Mouse (Mus musculus) G1E (cell line): ENCODE measurements around the gene Wdhd1. TPM values are rescaled to one million over a fixed set of nuclear protein-coding genes. Genes with fewer than 3 reads are reported as not detected.

ENCODE experiments used
- ATAC-seq: 2 replicates; pipeline ENCODE4 v1.8.0; 2016; ENCODE audit warnings: mild to moderate bottlenecking; ENCODE audit not compliant: insufficient number of reproducible peaks, poor library complexity, low FRiP score, severe bottlenecking; ENCODE audit errors: extremely low read depth
- DNase-seq: peaks from one replicate; pipeline ENCODE4 v3.0.0; 2012; ENCODE audit warnings: low spot score
- H3K27me3 ChIP-seq: 2 replicates; pipeline ENCODE4 v1.6.1; 2012; ENCODE audit warnings: mild to moderate bottlenecking, low read length, inconsistent platforms; ENCODE audit not compliant: insufficient read depth
- H3K36me3 ChIP-seq: replicated peaks from 2 replicates; pipeline ENCODE3; 2012; ENCODE audit warnings: mild to moderate bottlenecking, inconsistent platforms
- H3K4me1 ChIP-seq: 2 replicates; pipeline ENCODE4 v1.6.1; 2012; ENCODE audit warnings: low read depth, low read length, inconsistent platforms, mixed read lengths; ENCODE audit not compliant: insufficient read depth
- H3K4me3 ChIP-seq: 2 replicates; pipeline ENCODE4 v1.5.1; 2012; ENCODE audit warnings: low read depth, mild to moderate bottlenecking, inconsistent platforms, low read length, moderate library complexity, mixed read lengths
- H3K9me3 ChIP-seq: replicated peaks from 2 replicates; pipeline ENCODE4 v1.6.1; 2012; ENCODE audit warnings: inconsistent platforms
- CTCF ChIP-seq: IDR thresholded peaks from 2 replicates; pipeline ENCODE4 v1.5.1; 2012; ENCODE audit warnings: low read depth, low read length, inconsistent platforms, mixed read lengths
- GATA1 ChIP-seq: IDR thresholded peaks from 2 replicates; pipeline ENCODE4 v1.6.1; 2012; ENCODE audit warnings: borderline replicate concordance, low read length, inconsistent platforms, mixed read lengths
- GATA2 ChIP-seq: IDR thresholded peaks from 2 replicates; pipeline ENCODE4 v1.6.1; 2012; ENCODE audit warnings: low read depth, low read length, inconsistent platforms, borderline replicate concordance
- POLR2AphosphoS5 ChIP-seq: IDR thresholded peaks from 2 replicates; pipeline ENCODE4 v1.6.1; 2012; ENCODE audit warnings: low read depth, low read length, inconsistent platforms; ENCODE audit not compliant: insufficient replicate concordance
- TAL1 ChIP-seq: conservative IDR thresholded peaks from 2 replicates; pipeline ENCODE4 v1.6.1; 2012; ENCODE audit warnings: low read depth, low read length, inconsistent platforms, mixed read lengths
- polyA plus RNA-seq: library from polyadenylated mRNA; stranded (reverse); fragments of >175 nt; gene quantifications from 2 replicates; pipeline ENCODE4 v1.2.3, GENCODE M21; 2012
- total RNA-seq, 2 experiments: library from RNA; stranded (forward) in 1 of 2; stranded (reverse) in 1 of 2; fragments of 200-1000 nt in 1 of 2; fragments of >200 nt in 1 of 2; fragmentation: Nextera tagmentation in 1 of 2; gene quantifications; 2 replicates each; pipeline ENCODE4 v1.2.3; 2014 to 2017

Gene Wdhd1
- total and polyA plus RNA-seq, 3 experiments = 11.2 to 142 (median 119) TPM

DNA sequence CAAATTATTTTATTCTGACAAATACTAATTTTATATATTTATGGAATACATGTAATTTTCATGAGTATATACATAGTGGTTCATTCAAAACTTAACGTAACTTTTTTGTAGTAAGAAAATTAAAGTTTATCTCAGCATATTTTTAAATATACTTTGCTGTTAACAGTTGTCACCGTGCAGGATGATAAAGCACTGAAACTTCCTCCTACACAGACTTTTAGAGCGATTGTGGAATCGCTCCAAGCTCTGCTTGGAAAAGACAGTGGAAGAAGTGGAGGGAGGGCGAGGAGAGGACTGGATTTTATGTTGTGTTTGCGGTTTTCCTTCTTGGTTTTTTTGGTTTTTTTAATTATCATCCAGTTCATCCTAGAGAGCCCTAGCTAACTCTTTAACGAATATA is 6.9 kb upstream of the Wdhd1 start:
- TF ChIP-seq CTCF (no peak), POLR2AphosphoS5 (no peak), GATA2 (no peak), TAL1 (no peak), GATA1 (no peak)
- Histone ChIP-seq H3K4me1 (peaks cover 20% of the 10 kb centered on the region; the same call in 1 of the 2 replicates), H3K4me3 (no peak overlapping the region), H3K27me3 (no peaks in the 10 kb centered on the region), H3K36me3 (peaks cover 41% of the 10 kb centered on the region), H3K9me3 (no peaks in the 10 kb centered on the region)
- no peak for DNase-seq
- no peak for ATAC-seq

DNA sequence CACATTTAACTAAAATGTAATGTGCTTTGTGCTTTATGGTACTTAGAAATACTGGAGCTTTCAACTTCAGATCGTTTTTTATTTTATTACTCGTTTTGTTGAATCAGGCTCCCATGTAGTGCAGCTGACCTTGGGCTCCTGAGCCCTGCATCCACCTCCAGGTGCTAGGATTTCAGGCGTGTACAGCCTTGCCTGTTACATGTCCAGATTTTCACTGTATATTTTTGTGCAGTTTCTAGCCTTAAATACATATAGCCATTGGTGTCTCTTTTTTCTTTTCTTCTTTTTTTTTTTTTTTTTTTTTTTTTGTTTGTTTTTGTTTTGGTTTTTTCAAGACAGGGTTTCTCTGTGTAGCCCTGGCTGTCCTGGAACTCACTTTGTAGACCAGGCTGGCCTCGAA is 4.9 kb upstream of the Wdhd1 start:
- no peak overlapping the region for H3K4me3 ChIP-seq
- H3K9me3 ChIP-seq = no peaks in the 10 kb centered on the region
- TF ChIP-seq CTCF (no peak), GATA1 (no peak), POLR2AphosphoS5 (no peak), TAL1 (no peak), GATA2 (no peak)
- ATAC-seq (no peak), DNase-seq (no peak)
- H3K4me1 ChIP-seq = peaks cover 23% of the 10 kb centered on the region; the same call in 1 of the 2 replicates
- H3K36me3 ChIP-seq = peaks cover 35% of the 10 kb centered on the region
- H3K27me3 ChIP-seq = no peaks in the 10 kb centered on the region

DNA sequence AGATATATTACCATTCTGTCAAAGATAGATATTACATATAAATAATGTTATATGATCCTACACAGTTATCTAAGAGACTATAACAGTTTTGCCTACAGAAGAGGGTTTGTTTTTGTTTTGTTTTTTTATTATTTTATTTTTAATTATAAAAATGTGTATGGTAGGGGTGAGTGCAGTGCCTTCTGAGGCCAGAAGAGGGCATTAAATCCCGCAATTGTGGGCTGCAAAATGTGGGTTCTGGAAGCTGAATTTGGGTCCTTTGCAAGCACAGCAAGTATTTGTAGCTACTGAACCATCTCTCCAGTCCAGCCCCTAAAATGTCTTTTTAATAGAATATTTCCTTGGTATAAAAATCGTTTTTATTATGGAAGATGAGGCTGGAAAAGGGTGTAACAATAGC is 2.4 kb upstream of the Wdhd1 start:
- H3K36me3 ChIP-seq = peaks cover 38% of the 10 kb centered on the region
- TF ChIP-seq POLR2AphosphoS5 (no peak), TAL1 (no peak), GATA2 (no peak), CTCF (no peak), GATA1 (no peak)
- ATAC-seq (no peak), DNase-seq (no peak)
- H3K4me3 ChIP-seq = no peak overlapping the region
- H3K9me3 ChIP-seq = no peaks in the 10 kb centered on the region
- H3K4me1 ChIP-seq = peaks cover 19% of the 10 kb centered on the region
- H3K27me3 ChIP-seq = no peaks in the 10 kb centered on the region

DNA sequence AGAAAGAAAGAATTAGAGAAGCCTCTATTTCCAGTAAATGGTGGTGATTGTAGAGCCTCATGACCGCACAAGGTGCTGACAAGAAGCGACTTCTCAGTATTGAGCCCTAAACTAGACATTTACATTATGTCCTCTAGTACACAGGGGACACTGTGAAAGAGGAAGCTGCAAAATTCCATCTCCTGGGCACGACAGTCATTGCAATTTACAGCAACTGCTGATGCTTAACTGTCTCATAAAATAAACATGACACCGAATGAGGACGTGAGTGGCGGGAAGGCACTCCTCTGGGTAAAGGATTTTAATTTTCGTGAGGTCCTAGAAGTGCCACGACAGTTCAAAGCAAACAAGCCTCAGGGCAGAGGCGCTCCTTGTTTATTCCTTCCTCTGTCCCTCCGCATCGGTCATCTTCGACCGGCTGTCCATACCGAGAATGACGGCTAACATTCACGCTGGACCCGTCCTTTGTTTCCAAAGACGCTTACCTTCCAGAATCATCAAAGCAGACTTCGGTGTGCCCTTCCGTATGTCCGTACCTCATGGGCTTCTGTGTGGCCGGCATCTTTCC is 537 bp downstream of the Wdhd1 start:
- H3K36me3 ChIP-seq = peaks cover 48% of the 10 kb centered on the region
- peak overlapping the region; percentile 86 for H3K4me3 ChIP-seq
- no peaks in the 10 kb centered on the region for H3K9me3 ChIP-seq
- DNase-seq (peak; percentile 39), ATAC-seq (peak; percentile 43; the same call in 1 of the 2 replicates)
- H3K4me1 ChIP-seq = peaks cover 15% of the 10 kb centered on the region
- H3K27me3 ChIP-seq = no peaks in the 10 kb centered on the region
- TF ChIP-seq CTCF (no peak), TAL1 (no peak), POLR2AphosphoS5 (no peak), GATA2 (no peak), GATA1 (no peak)

DNA sequence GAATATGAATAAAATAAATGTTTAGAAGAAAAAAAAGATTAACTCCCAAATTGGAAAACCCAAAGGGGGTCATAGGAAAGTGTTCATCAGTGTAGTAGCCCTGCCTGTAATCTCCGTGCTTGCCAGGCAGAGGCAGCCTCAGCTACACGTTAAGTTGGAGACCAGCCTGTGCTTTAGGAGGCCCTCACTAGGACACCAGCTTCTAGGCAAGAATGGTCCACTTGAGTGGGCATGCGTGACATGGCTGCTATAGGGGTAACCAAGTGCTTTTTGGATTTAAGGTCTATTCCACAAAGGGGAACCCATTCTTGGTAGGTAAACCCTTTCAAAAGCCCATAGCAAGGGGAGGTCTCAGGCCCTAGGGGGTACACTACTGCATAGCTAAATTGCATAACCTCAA is 1.2 kb downstream of the Wdhd1 start:
- peaks cover 48% of the 10 kb centered on the region for H3K36me3 ChIP-seq
- ATAC-seq (peak; percentile 60; the same call in 1 of the 2 replicates), DNase-seq (peak; percentile 20)
- H3K27me3 ChIP-seq = no peaks in the 10 kb centered on the region
- H3K9me3 ChIP-seq = no peaks in the 10 kb centered on the region
- no peak for TF ChIP-seq CTCF
- no peak for TF ChIP-seq TAL1
- TF ChIP-seq POLR2AphosphoS5 = no peak
- no peak for TF ChIP-seq GATA2
- no peak for TF ChIP-seq GATA1
- peaks cover 15% of the 10 kb centered on the region for H3K4me1 ChIP-seq
- peak overlapping the region; percentile 86 for H3K4me3 ChIP-seq

DNA sequence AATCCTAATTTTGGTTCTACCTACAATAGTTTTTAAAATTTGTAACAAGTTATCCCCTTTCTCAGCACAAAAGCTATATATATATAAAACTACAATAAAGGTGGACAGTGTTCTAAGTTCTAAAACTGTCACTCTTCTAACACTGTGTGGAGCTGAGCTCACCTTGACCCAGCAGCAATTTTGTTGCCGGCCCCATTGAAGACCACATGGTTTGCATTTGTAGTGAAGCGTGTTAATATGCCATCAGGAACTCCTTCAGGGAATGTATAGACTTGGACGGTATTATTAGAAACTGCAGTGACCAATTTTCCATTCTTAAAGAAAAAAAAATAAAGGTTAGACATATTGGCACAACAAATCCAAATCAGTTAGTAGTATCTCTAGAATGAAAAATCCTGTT is 2.9 kb downstream of the Wdhd1 start:
- ATAC-seq (no peak), DNase-seq (no peak)
- H3K4me3 ChIP-seq = no peak overlapping the region
- H3K4me1 ChIP-seq = peaks cover 15% of the 10 kb centered on the region
- no peak for TF ChIP-seq POLR2AphosphoS5
- peaks cover 52% of the 10 kb centered on the region for H3K36me3 ChIP-seq
- H3K27me3 ChIP-seq = no peaks in the 10 kb centered on the region
- no peaks in the 10 kb centered on the region for H3K9me3 ChIP-seq

DNA sequence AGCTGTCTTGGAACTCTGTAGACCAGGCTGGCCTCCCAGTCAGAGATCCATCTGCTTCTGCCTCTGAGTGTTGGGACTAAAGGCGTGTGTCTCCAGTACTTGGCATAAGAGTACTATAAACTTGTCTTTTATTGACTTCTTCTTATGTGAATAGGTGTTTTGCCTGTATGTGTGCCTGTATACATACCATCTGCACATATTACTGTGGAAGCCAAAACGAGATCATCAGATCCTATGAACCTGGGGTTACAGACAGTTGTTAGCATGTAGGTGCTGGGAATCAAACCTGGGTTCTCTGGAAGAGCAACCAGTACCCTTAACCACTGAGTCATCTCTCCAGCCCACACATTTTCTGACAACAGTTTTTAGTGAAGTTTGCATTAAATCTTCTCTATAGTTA is 7.0 kb downstream of the Wdhd1 start:
- Histone ChIP-seq H3K9me3 (no peaks in the 10 kb centered on the region), H3K4me1 (peaks cover 6% of the 10 kb centered on the region), H3K27me3 (no peaks in the 10 kb centered on the region), H3K36me3 (peaks cover 84% of the 10 kb centered on the region), H3K4me3 (no peak overlapping the region)
- ATAC-seq = no peak
- no peak for DNase-seq
- TF ChIP-seq TAL1 (no peak), GATA2 (no peak), GATA1 (no peak), POLR2AphosphoS5 (no peak), CTCF (no peak)
